Mouse (Mus musculus) midbrain, embryonic 15.5 days (tissue): ENCODE measurements around the gene Zfp74. TPM values are rescaled to one million over a fixed set of nuclear protein-coding genes. Genes with fewer than 3 reads are reported as not detected.
A peak's percentile ranks its signal among the peaks of the same experiment; 100 is the strongest.
"Not testable (repeated sequence)": the region's sequence is repeated elsewhere in the genome, so short reads cannot be mapped to it uniquely, and the experiment has no call there.

Experiments used
- ATAC-seq: fragments of 200-750 bp; cut with Nextera tagmentation; replicated peaks from 2 replicates; pipeline ENCODE4 v1.8.0; 2017; ENCODE audit warnings: moderate TSS enrichment
- H3K27ac ChIP-seq: fragments of 300-500 bp; sonication (generic); 2 replicates; pipeline ENCODE4 v1.5.1; 2015; ENCODE audit warnings: mild to moderate bottlenecking, inconsistent platforms
- H3K27me3 ChIP-seq: fragments of 300-500 bp; sonication (generic); replicated peaks from 2 replicates; pipeline ENCODE4 v1.6.1; 2015; ENCODE audit warnings: inconsistent platforms
- H3K36me3 ChIP-seq: fragments of 300-500 bp; sonication (generic); replicated peaks from 2 replicates; pipeline ENCODE4 v1.6.1; 2015; ENCODE audit warnings: inconsistent platforms
- H3K4me1 ChIP-seq: fragments of 300-500 bp; sonication (generic); 2 replicates; pipeline ENCODE4 v1.6.1; 2015; ENCODE audit warnings: inconsistent platforms
- H3K4me2 ChIP-seq: fragments of 300-500 bp; sonication (generic); 2 replicates; pipeline ENCODE4 v1.6.1; 2015; ENCODE audit warnings: inconsistent platforms, mild to moderate bottlenecking, moderate library complexity
- H3K4me3 ChIP-seq: fragments of 300-500 bp; sonication (generic); 2 replicates; pipeline ENCODE4 v1.5.1; 2015; ENCODE audit warnings: mild to moderate bottlenecking, inconsistent platforms
- H3K9ac ChIP-seq: fragments of 300-500 bp; sonication (generic); 2 replicates; pipeline ENCODE4 v1.6.1; 2015; ENCODE audit warnings: mild to moderate bottlenecking, inconsistent platforms
- H3K9me3 ChIP-seq: fragments of 300-500 bp; sonication (generic); 2 replicates; pipeline ENCODE4 v1.6.1; 2016; ENCODE audit warnings: inconsistent platforms
- WGBS: fragments of 180-500 bp; shearing (Covaris S2); methylation state at CpG from one replicate; pipeline ENCODE4 v1.1.7; 2015; ENCODE audit warnings: mixed read lengths; 5-methylcytosine and 5-hydroxymethylcytosine counted together
- polyA plus RNA-seq: library from polyadenylated mRNA; unstranded; fragments of >200 nt; fragmentation: Nextera tagmentation; extraction: Ambion mirVana; gene quantifications from 2 replicates; pipeline ENCODE4 v1.2.1, GENCODE M21; 2015

The Zfp74 gene
- polyA plus RNA-seq, 1 experiment from 2014 or later: 24.2 TPM

GRCm38 (mm10) chr7:29981860-29982259 is 28.0 kb upstream of the Zfp74 start:
- ATAC-seq: no peak
- Histone ChIP-seq H3K27me3 (no peaks in the 10 kb centered on the region), H3K9ac (no peak overlapping the region), H3K4me1 (peaks cover 19% of the 10 kb centered on the region), H3K9me3 (no peaks in the 10 kb centered on the region), H3K36me3 (no peaks in the 10 kb centered on the region; the same call in 1 of the 2 replicates), H3K27ac (no peak overlapping the region), H3K4me2 (no peak overlapping the region), H3K4me3 (no peak overlapping the region)
- WGBS: 90% methylated on average over 3 of the region's 3 CpGs

GRCm38 (mm10) chr7:29981455-29981854 is 27.6 kb upstream of the Zfp74 start:
- H3K4me1 ChIP-seq: peaks cover 19% of the 10 kb centered on the region
- no peaks in the 10 kb centered on the region for H3K36me3 ChIP-seq
- no peak overlapping the region for H3K4me2 ChIP-seq
- no peak overlapping the region for H3K9ac ChIP-seq
- H3K9me3 ChIP-seq: no peaks in the 10 kb centered on the region
- 64% methylated on average over 5 of the region's 5 CpGs for WGBS
- no peak overlapping the region for H3K4me3 ChIP-seq
- H3K27me3 ChIP-seq: no peaks in the 10 kb centered on the region
- no peak for ATAC-seq
- no peak overlapping the region for H3K27ac ChIP-seq

GRCm38 (mm10) chr7:29980761-29981160 is 26.9 kb upstream of the Zfp74 start:
- no peaks in the 10 kb centered on the region for H3K9me3 ChIP-seq
- ATAC-seq: no peak
- 95% methylated on average over 1 of the region's 1 CpGs for WGBS

GRCm38 (mm10) chr7:29970686-29971085 is 16.8 kb upstream of the Zfp74 start:
- Histone ChIP-seq H3K4me3 (no peak overlapping the region), H3K9ac (no peak overlapping the region), H3K9me3 (0 out of 2 replicates have a peak, but pooled peaks cover 5% of the 10 kb centered on the region), H3K27me3 (no peaks in the 10 kb centered on the region), H3K4me2 (no peak overlapping the region), H3K27ac (no peak overlapping the region), H3K36me3 (no peaks in the 10 kb centered on the region), H3K4me1 (no peaks in the 10 kb centered on the region)
- ATAC-seq: no peak
- 87% methylated on average over 9 of the region's 9 CpGs for WGBS

More at GRCm38 (mm10) chr7:29980761-29981160, 26.9 kb upstream of the Zfp74 start:
- Histone ChIP-seq H3K27ac (no peak overlapping the region), H3K9ac (no peak overlapping the region), H3K4me1 (peaks cover 19% of the 10 kb centered on the region), H3K27me3 (no peaks in the 10 kb centered on the region), H3K4me3 (no peak overlapping the region), H3K4me2 (no peak overlapping the region), H3K36me3 (no peaks in the 10 kb centered on the region)

- not testable (repeated sequence) for H3K4me2 ChIP-seq, ATAC-seq, H3K9me3 ChIP-seq, H3K4me3 ChIP-seq, H3K36me3 ChIP-seq, H3K27ac ChIP-seq, H3K27me3 ChIP-seq, H3K4me1 ChIP-seq, H3K9ac ChIP-seq
- WGBS: 56% methylated on average over 39 of the region's 39 CpGs
Measured at GRCm38 (mm10) chr7:29965115-29965810, 11.4 kb upstream of the Zfp74 start.

- Histone ChIP-seq H3K27ac (no peak overlapping the region), H3K9ac (no peak overlapping the region), H3K4me3 (no peak overlapping the region), H3K9me3 (no peaks in the 10 kb centered on the region), H3K4me1 (peaks cover 5% of the 10 kb centered on the region; the same call in 1 of the 2 replicates), H3K4me2 (no peak overlapping the region), H3K27me3 (no peaks in the 10 kb centered on the region), H3K36me3 (no peaks in the 10 kb centered on the region)
- 58% methylated on average over 3 of the region's 3 CpGs for WGBS
- no peak for ATAC-seq
Measured at GRCm38 (mm10) chr7:29959004-29959403, 5.1 kb upstream of the Zfp74 start.

GRCm38 (mm10) chr7:29958125-29958724 is 4.3 kb upstream of the Zfp74 start:
- H3K4me1 ChIP-seq: peaks cover 5% of the 10 kb centered on the region; the same call in 1 of the 2 replicates
- no peak for ATAC-seq
- H3K4me2 ChIP-seq: no peak overlapping the region
- 87% methylated on average over 11 of the region's 11 CpGs for WGBS
- no peak overlapping the region for H3K4me3 ChIP-seq
- H3K9ac ChIP-seq: no peak overlapping the region
- H3K27ac ChIP-seq: no peak overlapping the region
- H3K36me3 ChIP-seq: no peaks in the 10 kb centered on the region
- H3K9me3 ChIP-seq: no peaks in the 10 kb centered on the region
- H3K27me3 ChIP-seq: no peaks in the 10 kb centered on the region

GRCm38 (mm10) chr7:29956257-29956656 is 2.4 kb upstream of the Zfp74 start:
- H3K4me2 ChIP-seq: no peak overlapping the region
- no peaks in the 10 kb centered on the region for H3K27me3 ChIP-seq
- H3K9me3 ChIP-seq: no peaks in the 10 kb centered on the region
- no peak overlapping the region for H3K4me3 ChIP-seq
- WGBS: 56% methylated on average over 10 of the region's 10 CpGs
- ATAC-seq: no peak
- H3K9ac ChIP-seq: no peak overlapping the region
- H3K27ac ChIP-seq: no peak overlapping the region
- no peaks in the 10 kb centered on the region for H3K36me3 ChIP-seq
- H3K4me1 ChIP-seq: peaks cover 10% of the 10 kb centered on the region

- Histone ChIP-seq H3K4me1 (peaks cover 10% of the 10 kb centered on the region), H3K4me2 (peak overlapping the region; percentile 56; the same call in 1 of the 2 replicates), H3K27me3 (no peaks in the 10 kb centered on the region), H3K4me3 (no peak overlapping the region), H3K9ac (no peak overlapping the region), H3K27ac (no peak overlapping the region), H3K36me3 (0 out of 2 replicates have a peak, but pooled peaks cover 7% of the 10 kb centered on the region), H3K9me3 (no peaks in the 10 kb centered on the region)
- ATAC-seq: no peak
- 20% methylated on average over 4 of the region's 4 CpGs for WGBS
Measured at GRCm38 (mm10) chr7:29954731-29955130, 842 bp upstream of the Zfp74 start.

- no peak for ATAC-seq
- H3K4me3 ChIP-seq: peak overlapping the region; percentile 70
- peaks cover 15% of the 10 kb centered on the region for H3K36me3 ChIP-seq
- peak overlapping the region; percentile 56 for H3K4me2 ChIP-seq
- H3K27ac ChIP-seq: peak overlapping the region; percentile 93
- no peaks in the 10 kb centered on the region for H3K9me3 ChIP-seq
- peaks cover 10% of the 10 kb centered on the region for H3K4me1 ChIP-seq
- WGBS: 39% methylated on average over 10 of the region's 10 CpGs
- H3K27me3 ChIP-seq: no peaks in the 10 kb centered on the region
- H3K9ac ChIP-seq: peak overlapping the region; percentile 78
Measured at GRCm38 (mm10) chr7:29953086-29953485, 803 bp downstream of the Zfp74 start.

- H3K9ac ChIP-seq: no peak overlapping the region
- H3K4me3 ChIP-seq: no peak overlapping the region
- H3K4me2 ChIP-seq: no peak overlapping the region
- H3K27me3 ChIP-seq: no peaks in the 10 kb centered on the region
- H3K9me3 ChIP-seq: no peaks in the 10 kb centered on the region
- WGBS: 86% methylated on average over 2 of the region's 2 CpGs
- ATAC-seq: no peak
- peaks cover 16% of the 10 kb centered on the region for H3K36me3 ChIP-seq
- no peak overlapping the region for H3K27ac ChIP-seq
- no peaks in the 10 kb centered on the region for H3K4me1 ChIP-seq
Measured at GRCm38 (mm10) chr7:29944201-29944600, 9.7 kb downstream of the Zfp74 start.

- H3K27me3 ChIP-seq: no peaks in the 10 kb centered on the region
- H3K27ac ChIP-seq: no peak overlapping the region
- no peak overlapping the region for H3K4me2 ChIP-seq
- H3K9ac ChIP-seq: no peak overlapping the region
- H3K36me3 ChIP-seq: peaks cover 13% of the 10 kb centered on the region
- H3K4me1 ChIP-seq: no peaks in the 10 kb centered on the region
- no peak overlapping the region for H3K4me3 ChIP-seq
- WGBS: 83% methylated on average over 2 of the region's 2 CpGs
- ATAC-seq: no peak
- H3K9me3 ChIP-seq: no peaks in the 10 kb centered on the region
Measured at GRCm38 (mm10) chr7:29943720-29944119, 10.2 kb downstream of the Zfp74 start.

GRCm38 (mm10) chr7:29942740-29943139 is 11.1 kb downstream of the Zfp74 start:
- Histone ChIP-seq H3K4me2 (no peak overlapping the region), H3K27ac (no peak overlapping the region), H3K9me3 (no peaks in the 10 kb centered on the region), H3K4me1 (no peaks in the 10 kb centered on the region), H3K9ac (no peak overlapping the region), H3K4me3 (no peak overlapping the region), H3K27me3 (no peaks in the 10 kb centered on the region), H3K36me3 (peaks cover 8% of the 10 kb centered on the region; the same call in 1 of the 2 replicates)
- 57% methylated on average over 2 of the region's 2 CpGs for WGBS
- ATAC-seq: no peak
